Comparison of ENCODE assay signal across 12 mouse cellular contexts in genomic region chr6:39797076-39797475, GRCm38 (mm10).
"Had no signal": no experiment of that assay in that cellular context is flagged by ENCODE, and none has a peak within 500 bp of the region (broad histone marks: within the 10 kb centered on the region; RNA-seq: fewer than 3 reads in every experiment).

No protein-coding gene starts in this region.

- DNase-seq: lung, adult 18-20 months; lung, embryonic 14.5 days; lung, postnatal 10 days; lung, postnatal 4 days; midbrain, embryonic 14.5 days; retina, postnatal 1 day; right cerebral cortex, postnatal 14 days; spleen, adult 18-20 months; thymus, adult 18-20 months; thymus, postnatal 14 days; thymus, postnatal 36 days had no signal

- ATAC-seq: midbrain, embryonic 16.5 days had no signal
